Mouse (Mus musculus) liver, embryonic 14.5 days (tissue): Measurements from ENCODE around the gene Frmd5.

ENCODE experiments used
- CTCF ChIP-seq: IDR thresholded peaks from 2 replicates; pipeline ENCODE4 v1.5.1; 2016; ENCODE audit warnings: antibody characterized with exemption, low read depth, control low read depth
- EP300 ChIP-seq: IDR thresholded peaks from 2 replicates; pipeline ENCODE4 v1.6.1; 2016; ENCODE audit warnings: antibody characterized with exemption, low read depth

- TF ChIP-seq EP300 (no peak), CTCF (no peak)
Observed at GRCm38 (mm10) chr2:121755056-121755455, 51.8 kb downstream of the Frmd5 start.
